Mouse (Mus musculus) hindbrain, embryonic 14.5 days (tissue): Measurements from ENCODE around the gene Hapln1. TPM values are rescaled to one million over a fixed set of nuclear protein-coding genes. Genes with fewer than 3 reads are reported as not detected.
A peak's percentile ranks its signal among the peaks of the same experiment; 100 is the strongest.

Experiments used
- ATAC-seq: fragments of 200-750 bp; cut with Nextera tagmentation; 2 replicates; pipeline ENCODE4 v1.8.0; 2017; ENCODE audit warnings: moderate number of reproducible peaks, mild to moderate bottlenecking, moderate TSS enrichment, moderate library complexity; ENCODE audit not compliant: low FRiP score
- DNase-seq: peaks from one replicate; pipeline ENCODE4 v3.0.0-alpha.2; 2015; ENCODE audit warnings: low spot score
- H3K27ac ChIP-seq: fragments of 300-500 bp; sonication (generic); 2 replicates; pipeline ENCODE4 v1.5.1; 2014; ENCODE audit warnings: mild to moderate bottlenecking, moderate library complexity
- H3K27me3 ChIP-seq: fragments of 300-500 bp; sonication (generic); 2 replicates; pipeline ENCODE4 v1.6.1; 2014; ENCODE audit warnings: mild to moderate bottlenecking, low read length, mixed read lengths; ENCODE audit not compliant: control insufficient read depth, insufficient read depth
- H3K36me3 ChIP-seq: fragments of 300-500 bp; sonication (generic); replicated peaks from 2 replicates; pipeline ENCODE4 v1.6.1; 2014; ENCODE audit not compliant: control insufficient read depth, insufficient read depth
- H3K4me1 ChIP-seq: fragments of 300-500 bp; sonication (generic); replicated peaks from 2 replicates; pipeline ENCODE4 v1.6.1; 2014; ENCODE audit warnings: antibody characterized with exemption, low read length, mixed read lengths; ENCODE audit not compliant: control insufficient read depth, insufficient read depth
- H3K4me2 ChIP-seq: fragments of 300-500 bp; sonication (generic); replicated peaks from 2 replicates; pipeline ENCODE4 v1.6.1; 2014; ENCODE audit warnings: mild to moderate bottlenecking, moderate library complexity
- H3K4me3 ChIP-seq: fragments of 300-500 bp; sonication (generic); replicated peaks from 2 replicates; pipeline ENCODE4 v1.5.1; 2014; ENCODE audit warnings: mild to moderate bottlenecking, low read length
- H3K9ac ChIP-seq: fragments of 300-500 bp; sonication (generic); 2 replicates; pipeline ENCODE4 v1.6.1; 2014
- H3K9me3 ChIP-seq: fragments of 300-500 bp; sonication (generic); 2 replicates; pipeline ENCODE4 v1.6.1; 2016; ENCODE audit warnings: low read length; ENCODE audit not compliant: control insufficient read depth
- WGBS: fragments of 180-500 bp; shearing (Covaris S2); extraction: QIAGEN DNeasy Blood & Tissue Kit; methylation state at CpG from one replicate; pipeline ENCODE4 v1.1.7; 2014; 5-methylcytosine and 5-hydroxymethylcytosine counted together
- polyA plus RNA-seq: library from polyadenylated mRNA; unstranded; fragments of >200 nt; fragmentation: Nextera tagmentation; extraction: Ambion mirVana; gene quantifications from 2 replicates; pipeline ENCODE4 v1.2.1, GENCODE M21; 2014

Gene Hapln1
- polyA plus RNA-seq, 1 experiment from 2014 or later = 0.62 TPM

DNA sequence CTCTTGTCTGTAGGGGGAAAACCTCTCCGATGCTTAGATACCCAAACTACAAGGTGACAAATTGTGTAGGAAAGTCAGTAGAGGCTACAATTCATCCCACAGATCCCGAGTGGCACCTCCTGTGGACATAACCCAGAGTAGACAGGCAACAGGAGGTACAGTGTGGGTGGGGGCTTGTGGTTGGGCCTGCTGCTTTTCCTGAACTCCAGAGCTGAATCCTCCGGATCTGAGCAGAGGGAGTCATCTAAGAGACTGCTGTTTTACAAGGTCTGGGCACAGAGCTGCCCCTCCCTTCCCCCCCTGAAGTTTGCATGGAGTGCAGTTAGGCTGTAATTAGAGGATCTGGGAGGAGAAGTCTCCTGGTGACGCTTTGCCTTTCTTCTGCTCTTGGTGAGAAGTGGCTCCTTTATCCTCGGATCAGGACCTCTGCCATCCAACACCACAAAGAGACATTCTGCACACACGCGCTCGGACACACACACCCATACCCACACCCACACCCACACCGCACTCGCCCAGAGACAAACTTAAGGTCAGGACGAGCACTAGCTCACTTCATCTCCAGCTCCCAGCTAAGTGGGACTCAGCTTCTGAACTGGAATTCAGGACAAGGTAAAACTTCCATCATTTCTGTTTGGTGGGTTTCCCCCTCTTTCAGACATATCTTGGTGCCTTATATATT lies 846 bp downstream of the Hapln1 start:
- H3K4me1 ChIP-seq = no peaks in the 10 kb centered on the region
- ATAC-seq (no peak), DNase-seq (no peak)
- no peak overlapping the region for H3K4me3 ChIP-seq
- no peaks in the 10 kb centered on the region for H3K9me3 ChIP-seq
- no peak overlapping the region for H3K9ac ChIP-seq
- H3K27me3 ChIP-seq = no peaks in the 10 kb centered on the region
- no peak overlapping the region for H3K27ac ChIP-seq
- WGBS = 49% methylated on average over 11 of the region's 11 CpGs
- H3K4me2 ChIP-seq = no peak overlapping the region
- no peaks in the 10 kb centered on the region for H3K36me3 ChIP-seq

DNA sequence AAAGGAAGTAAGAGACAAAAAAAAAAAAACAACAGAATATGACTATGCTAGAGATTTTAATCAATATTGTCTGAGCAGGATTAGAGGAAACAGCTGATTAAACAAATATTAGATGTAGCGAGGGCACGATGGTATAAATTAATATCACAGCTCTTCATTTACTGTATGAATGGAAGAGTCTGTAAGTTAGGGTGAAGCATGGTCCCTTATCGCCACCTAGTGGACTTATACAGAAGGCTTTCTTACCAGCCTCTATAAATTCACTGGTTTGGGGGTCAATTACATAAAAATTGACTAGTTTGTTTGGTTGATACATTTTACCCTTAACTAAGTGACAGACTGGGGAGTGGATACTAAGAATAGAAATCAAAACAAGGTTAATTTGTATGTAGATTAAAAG lies 3.4 kb downstream of the Hapln1 start:
- DNase-seq (peak; percentile 89), ATAC-seq (0 out of 2 replicates have a peak, but pooled peaks have one; percentile 53)
- no peak overlapping the region for H3K27ac ChIP-seq
- H3K9ac ChIP-seq = no peak overlapping the region
- no peak overlapping the region for H3K4me2 ChIP-seq
- H3K36me3 ChIP-seq = no peaks in the 10 kb centered on the region
- no peak overlapping the region for H3K4me3 ChIP-seq
- H3K4me1 ChIP-seq = no peaks in the 10 kb centered on the region
- no peaks in the 10 kb centered on the region for H3K27me3 ChIP-seq
- 0% methylated on average over 3 of the region's 3 CpGs for WGBS
- no peaks in the 10 kb centered on the region for H3K9me3 ChIP-seq

DNA sequence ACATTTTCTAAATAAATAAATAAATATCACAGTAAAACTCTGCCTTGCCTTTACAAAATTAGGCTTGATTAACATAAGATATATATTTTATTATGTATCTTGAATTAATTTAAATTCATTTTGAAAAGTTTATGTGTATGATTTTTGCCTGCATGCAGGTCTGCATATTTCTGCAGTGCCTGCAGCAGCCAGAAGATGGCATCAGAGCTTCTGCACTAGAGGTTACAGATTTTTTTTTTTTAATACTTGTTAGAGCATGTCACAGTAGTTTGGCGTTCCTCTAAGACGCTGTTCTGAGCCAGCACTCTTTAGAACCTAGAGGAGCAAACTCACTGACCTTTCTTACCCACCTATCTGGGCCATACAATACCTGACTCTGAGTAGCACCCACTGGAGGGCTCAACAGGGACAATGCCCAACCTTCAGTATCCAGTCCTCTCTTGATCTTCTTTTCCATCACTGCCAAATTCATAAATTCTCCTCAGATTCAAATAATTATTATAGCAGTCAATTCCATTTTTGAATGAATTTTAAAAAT lies 8.7 kb downstream of the Hapln1 start:
- DNase-seq = peak; percentile 56
- Histone ChIP-seq H3K27ac (no peak overlapping the region), H3K27me3 (no peaks in the 10 kb centered on the region), H3K4me2 (no peak overlapping the region), H3K9me3 (no peaks in the 10 kb centered on the region), H3K4me3 (no peak overlapping the region), H3K9ac (no peak overlapping the region), H3K36me3 (no peaks in the 10 kb centered on the region), H3K4me1 (no peaks in the 10 kb centered on the region)
- WGBS = 18% methylated on average over 2 of the region's 2 CpGs
- no peak; the same call in 1 of the 2 replicates for ATAC-seq

DNA sequence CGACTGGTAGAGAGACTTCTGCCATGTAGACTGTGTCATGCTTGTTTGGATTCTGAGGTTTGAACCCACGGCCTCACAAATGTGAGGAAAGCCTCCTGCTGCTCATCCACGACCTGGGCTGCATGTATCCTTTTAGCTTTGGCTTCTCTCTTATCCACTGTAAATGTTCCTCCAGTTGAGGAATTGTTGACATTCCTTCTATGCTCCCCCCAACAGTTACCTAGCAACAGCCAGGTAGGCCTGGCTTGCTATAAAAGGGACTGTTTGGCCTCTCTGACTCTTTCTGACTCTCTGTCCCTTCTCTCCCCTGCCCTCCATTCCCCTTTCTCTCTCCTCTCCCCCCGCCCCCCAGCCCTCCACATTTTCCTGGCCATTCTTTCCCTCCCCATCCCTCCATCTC lies 9.9 kb downstream of the Hapln1 start:
- Histone ChIP-seq H3K9ac (no peak overlapping the region), H3K9me3 (no peaks in the 10 kb centered on the region), H3K27me3 (no peaks in the 10 kb centered on the region), H3K27ac (no peak overlapping the region), H3K4me3 (no peak overlapping the region), H3K4me2 (no peak overlapping the region), H3K36me3 (no peaks in the 10 kb centered on the region), H3K4me1 (no peaks in the 10 kb centered on the region)
- DNase-seq (no peak), ATAC-seq (no peak)
- 43% methylated on average over 4 of the region's 4 CpGs for WGBS

DNA sequence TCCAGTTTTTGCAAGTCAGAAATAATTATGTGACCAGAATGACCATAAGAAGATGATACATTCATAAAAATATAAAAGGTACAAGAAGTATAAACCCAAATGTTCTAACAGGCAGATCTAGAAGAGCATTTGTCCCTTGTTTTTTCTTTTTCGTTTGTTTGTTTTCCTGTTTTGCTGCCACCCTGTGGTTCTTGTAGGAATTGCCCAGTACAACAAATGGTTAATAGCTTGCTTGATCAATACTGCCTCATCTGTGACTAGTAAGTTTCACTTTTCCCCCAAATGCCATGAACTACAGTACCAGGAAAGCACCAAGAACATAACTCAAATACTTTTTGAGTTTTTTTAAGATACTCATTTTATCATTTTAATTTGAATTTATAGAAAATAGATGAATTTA lies 11.9 kb downstream of the Hapln1 start:
- Histone ChIP-seq H3K9me3 (no peaks in the 10 kb centered on the region; the same call in 1 of the 2 replicates), H3K36me3 (no peaks in the 10 kb centered on the region), H3K4me3 (no peak overlapping the region), H3K9ac (no peak overlapping the region), H3K27ac (no peak overlapping the region), H3K4me2 (no peak overlapping the region), H3K27me3 (no peaks in the 10 kb centered on the region), H3K4me1 (no peaks in the 10 kb centered on the region)
- DNase-seq (peak; percentile 56), ATAC-seq (no peak)
- 8% methylated on average over 1 of the region's 1 CpGs for WGBS

DNA sequence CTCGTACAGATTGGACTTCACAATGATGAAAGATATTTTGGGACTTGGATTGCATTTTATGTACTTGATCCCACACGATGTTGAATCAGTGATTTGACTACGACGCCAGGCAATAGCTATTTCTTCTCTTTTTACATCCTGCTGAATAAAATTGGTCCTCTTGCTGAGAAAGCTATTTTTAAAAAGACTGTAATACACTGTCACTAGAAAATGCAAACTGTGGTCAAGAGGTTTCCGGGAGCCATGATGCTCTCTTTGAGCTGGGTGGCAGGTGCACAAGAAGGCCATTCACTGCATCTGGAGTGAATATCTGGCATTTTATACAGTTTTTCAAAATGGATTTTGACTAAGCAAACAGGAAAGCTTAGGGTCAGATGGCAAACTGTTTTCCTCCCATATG lies 24.9 kb downstream of the Hapln1 start:
- Histone ChIP-seq H3K4me3 (no peak overlapping the region), H3K9ac (no peak overlapping the region), H3K27ac (no peak overlapping the region), H3K27me3 (no peaks in the 10 kb centered on the region), H3K9me3 (no peaks in the 10 kb centered on the region), H3K4me2 (no peak overlapping the region), H3K36me3 (no peaks in the 10 kb centered on the region), H3K4me1 (no peaks in the 10 kb centered on the region)
- no peak for DNase-seq
- ATAC-seq = no peak
- WGBS = 93% methylated on average over 5 of the region's 5 CpGs

DNA sequence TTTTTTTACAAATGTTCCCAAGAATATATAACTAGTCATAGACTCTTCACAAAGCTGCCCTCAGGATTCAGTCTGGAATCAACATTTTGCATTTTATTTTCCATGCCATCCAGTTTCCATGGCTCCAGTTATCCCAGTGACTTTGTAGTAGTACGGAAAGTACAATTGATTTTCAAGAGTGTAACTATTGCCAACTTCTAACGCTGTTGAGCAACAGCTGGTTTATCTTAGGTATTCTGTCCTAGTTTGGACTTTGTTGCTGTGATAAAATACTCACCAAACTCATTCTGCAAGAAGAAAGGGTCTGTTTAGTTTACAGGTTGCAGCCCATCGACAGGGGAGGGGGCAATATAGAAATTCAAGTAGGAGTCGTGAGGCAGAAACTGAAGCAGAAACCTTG lies 26.7 kb downstream of the Hapln1 start:
- no peak for ATAC-seq
- no peak overlapping the region for H3K4me3 ChIP-seq

DNA sequence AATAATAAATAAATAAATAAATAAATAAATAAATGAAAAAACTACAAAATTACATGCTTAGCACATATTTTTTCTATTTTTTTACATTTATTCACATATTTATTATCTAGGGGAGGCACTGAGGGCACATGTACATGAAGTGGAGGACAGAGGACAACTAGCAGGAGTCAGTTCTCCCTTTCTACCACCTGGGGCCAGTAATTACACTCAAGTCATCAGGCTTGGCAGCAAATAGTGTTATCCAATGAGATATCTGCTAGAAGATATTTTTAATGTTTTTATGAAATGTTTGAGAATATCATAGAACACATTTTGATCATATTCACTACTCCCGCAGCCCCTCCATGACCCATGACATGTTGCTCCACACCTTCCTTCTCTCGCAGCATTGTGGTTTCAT lies 39.5 kb downstream of the Hapln1 start:
- H3K4me1 ChIP-seq = no peaks in the 10 kb centered on the region
- H3K27me3 ChIP-seq = no peaks in the 10 kb centered on the region
- 98% methylated on average over 2 of the region's 2 CpGs for WGBS
- DNase-seq = no peak
- H3K4me2 ChIP-seq = no peak overlapping the region
- no peaks in the 10 kb centered on the region for H3K36me3 ChIP-seq
- H3K9me3 ChIP-seq = no peaks in the 10 kb centered on the region
- no peak for ATAC-seq
- no peak overlapping the region for H3K27ac ChIP-seq
- no peak overlapping the region for H3K4me3 ChIP-seq
- no peak overlapping the region for H3K9ac ChIP-seq

More for the DNA sequence above, 26.7 kb downstream of the Hapln1 start:
- Histone ChIP-seq H3K36me3 (no peaks in the 10 kb centered on the region), H3K4me2 (no peak overlapping the region), H3K27me3 (no peaks in the 10 kb centered on the region), H3K4me1 (no peaks in the 10 kb centered on the region), H3K9ac (no peak overlapping the region), H3K27ac (no peak overlapping the region), H3K9me3 (no peaks in the 10 kb centered on the region)
- no peak for DNase-seq
- 93% methylated on average over 4 of the region's 4 CpGs for WGBS

DNA sequence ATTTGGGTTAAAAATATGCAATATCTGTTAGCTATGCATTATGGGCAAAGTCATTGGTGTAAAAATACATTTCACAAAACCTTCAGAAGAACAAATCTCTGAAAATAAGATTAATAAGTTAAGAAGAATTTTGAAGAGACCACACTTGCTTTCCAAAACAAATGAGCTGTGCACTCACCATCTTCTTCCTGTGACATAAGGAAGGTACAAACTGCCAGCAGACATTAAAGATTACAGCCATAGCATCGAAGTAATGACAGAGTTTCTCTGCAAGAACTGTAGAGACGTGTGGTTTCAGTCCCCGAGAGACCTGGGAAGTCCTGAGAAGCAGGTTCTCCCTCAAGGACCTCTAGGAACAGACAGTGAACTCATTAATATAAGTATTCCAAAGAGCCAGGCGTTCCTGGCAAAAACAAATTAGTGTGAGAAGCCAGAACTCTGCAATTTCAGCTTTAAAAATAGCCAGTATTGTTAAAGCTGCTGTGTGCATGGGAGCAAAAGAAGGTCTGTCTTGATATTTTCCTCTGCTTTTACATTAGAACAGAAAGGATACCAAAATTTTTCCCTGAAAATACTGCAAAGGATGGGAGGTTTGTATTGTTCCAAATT lies 43.6 kb downstream of the Hapln1 start:
- no peak overlapping the region for H3K4me2 ChIP-seq
- ATAC-seq (no peak), DNase-seq (no peak)
- no peak overlapping the region for H3K4me3 ChIP-seq
- no peaks in the 10 kb centered on the region for H3K4me1 ChIP-seq
- no peak overlapping the region for H3K27ac ChIP-seq
- H3K36me3 ChIP-seq = no peaks in the 10 kb centered on the region
- H3K27me3 ChIP-seq = no peaks in the 10 kb centered on the region
- H3K9ac ChIP-seq = no peak overlapping the region
- no peaks in the 10 kb centered on the region for H3K9me3 ChIP-seq
- WGBS = 66% methylated on average over 4 of the region's 4 CpGs
